Mouse (Mus musculus): ENCODE results near the gene Dexi. TPM values are rescaled to one million over a fixed set of nuclear protein-coding genes. Genes with fewer than 3 reads are reported as not detected.

The Dexi gene
- total RNA-seq, 2 experiments from 2014 or later: 65.3 TPM

DNA sequence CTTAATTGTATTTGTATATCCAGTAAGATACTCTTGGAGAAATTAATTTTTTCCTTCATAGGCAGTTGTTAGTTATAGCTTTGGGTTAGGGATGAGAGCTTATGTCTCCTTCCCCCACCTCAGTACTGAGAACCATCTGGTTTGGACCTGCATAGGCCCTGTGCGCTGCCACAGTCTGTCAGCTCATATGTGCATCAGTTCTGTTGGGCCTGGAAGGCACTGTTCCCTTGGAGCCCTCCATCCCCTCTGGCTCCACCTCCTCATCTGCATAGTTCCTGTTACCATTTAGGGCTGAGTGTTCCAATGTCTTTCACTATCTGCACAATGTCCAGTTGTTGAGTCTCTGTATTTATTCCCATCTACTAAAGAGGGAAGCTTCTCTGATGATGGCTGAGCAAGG, 74.7 kb downstream of the Dexi start:
- intact Hi-C loops (cut with DNase I): no loop called here
- no peak for DNase-seq (ENCODE audit: low spot score in 2 of 2)

DNA sequence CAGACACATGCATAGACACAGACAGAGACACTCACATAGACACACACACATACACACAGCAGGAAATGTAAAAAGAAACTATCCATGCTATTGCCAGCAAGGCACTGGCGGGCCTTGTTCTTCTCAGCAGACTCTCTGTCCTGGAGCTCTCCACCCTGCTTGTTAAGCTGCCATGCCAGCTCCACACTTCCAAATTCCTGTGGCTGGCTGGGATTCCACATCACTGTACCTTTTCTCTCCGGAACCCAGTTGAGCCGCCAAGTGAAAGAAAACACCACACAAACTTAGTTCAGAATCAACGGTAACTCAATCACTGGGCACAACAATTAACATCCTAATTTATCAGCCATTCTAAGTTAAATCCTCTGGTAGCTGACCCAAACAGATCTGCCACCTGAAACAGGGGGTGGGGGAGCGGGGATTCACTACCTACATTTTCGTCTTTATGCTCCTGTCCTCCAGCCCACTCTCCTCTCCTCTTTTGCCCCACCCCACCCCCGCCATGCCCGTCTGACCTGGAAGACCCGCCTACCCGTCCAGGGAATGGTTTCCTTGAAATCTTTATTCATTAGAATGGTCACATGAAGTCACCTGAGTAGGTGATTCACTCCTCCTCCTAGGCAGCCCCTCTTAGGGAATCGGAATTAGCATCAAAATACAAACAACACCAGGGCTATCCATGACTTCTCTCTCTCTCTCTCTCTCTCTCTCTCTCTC, 75.3 kb downstream of the Dexi start:
- no peak for DNase-seq (ENCODE audit: low spot score in 2 of 2)
- intact Hi-C loops (cut with DNase I): no loop called here

DNA sequence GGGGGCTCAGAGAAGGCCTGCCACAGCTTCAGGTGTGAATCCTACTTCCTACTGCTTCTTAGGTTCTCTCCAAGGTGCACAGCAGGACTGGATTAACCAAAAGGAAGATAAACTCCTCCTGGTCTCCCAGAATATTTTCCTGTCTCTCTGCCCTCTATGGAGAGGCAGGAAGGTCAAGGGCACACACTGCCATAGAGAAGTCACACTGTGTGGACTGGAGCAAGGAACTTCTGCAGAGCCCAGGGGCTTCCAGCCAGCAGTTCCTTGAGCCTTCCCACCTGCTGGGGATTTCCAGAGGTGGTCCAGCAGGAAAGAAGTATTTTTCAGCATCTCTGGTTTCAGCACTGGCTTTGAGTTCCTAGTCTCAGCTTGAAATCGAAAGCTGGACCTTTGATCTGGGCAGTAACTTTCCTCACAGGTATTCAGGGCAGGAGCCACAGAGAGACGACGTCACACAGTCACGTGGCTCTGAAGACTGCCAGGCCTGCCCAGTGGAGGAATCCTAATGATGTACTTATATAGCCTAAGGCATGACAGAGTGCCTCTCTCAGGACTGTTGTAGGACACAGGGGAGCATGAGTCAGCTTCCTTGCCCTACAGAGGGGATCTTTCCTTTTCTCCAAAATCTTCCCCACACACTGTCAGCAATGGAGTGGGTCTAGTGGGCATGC, 77.7 kb downstream of the Dexi start:
- intact Hi-C loops (cut with DNase I): no loop called here

DNA sequence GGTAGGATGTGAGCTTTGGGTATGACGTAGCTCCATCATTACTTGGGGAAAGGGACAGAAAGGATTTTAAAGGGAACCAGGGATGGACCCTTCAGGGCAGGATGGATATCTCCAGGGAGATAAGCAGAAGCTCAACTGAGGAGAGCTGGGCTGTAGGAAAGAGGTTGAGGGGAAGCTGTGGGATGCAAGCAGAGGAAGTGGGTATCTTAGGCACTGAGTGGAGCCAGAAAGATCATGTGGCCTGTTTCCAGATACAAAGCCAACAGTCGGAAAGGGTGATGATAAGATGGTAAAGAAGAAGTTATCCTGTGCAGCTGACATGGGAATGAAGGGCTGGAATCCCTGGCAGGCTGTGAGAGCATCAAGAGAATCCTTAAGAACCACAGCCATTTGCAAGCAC, 81.7 kb downstream of the Dexi start:
- intact Hi-C loops (cut with DNase I): no loop called here
- no peak for DNase-seq (ENCODE audit: low spot score in 2 of 2)

More for the DNA sequence above, 77.7 kb downstream of the Dexi start:
- no peak for DNase-seq (ENCODE audit: low spot score in 2 of 2)

DNA sequence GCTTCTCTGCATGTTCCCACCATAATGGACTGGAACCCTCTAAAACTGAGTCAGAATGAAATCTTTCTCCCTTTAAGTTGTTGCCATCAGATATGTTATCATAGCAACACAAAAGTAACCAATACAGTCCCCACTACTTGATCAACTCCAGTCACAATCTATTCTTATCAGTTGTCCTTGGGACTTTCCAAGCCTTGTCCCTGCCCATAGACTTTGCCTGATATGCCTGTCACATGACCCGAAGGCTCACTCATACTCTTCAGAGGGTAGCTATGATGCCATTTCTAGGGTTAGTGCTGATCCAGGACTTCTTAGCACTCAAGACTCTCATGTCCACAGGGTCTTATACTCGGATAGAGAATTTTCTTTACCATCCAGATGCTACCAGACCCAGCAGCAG, 82.7 kb downstream of the Dexi start:
- no peak for DNase-seq (ENCODE audit: low spot score in 2 of 2)
- intact Hi-C loops (cut with DNase I): no loop called here

DNA sequence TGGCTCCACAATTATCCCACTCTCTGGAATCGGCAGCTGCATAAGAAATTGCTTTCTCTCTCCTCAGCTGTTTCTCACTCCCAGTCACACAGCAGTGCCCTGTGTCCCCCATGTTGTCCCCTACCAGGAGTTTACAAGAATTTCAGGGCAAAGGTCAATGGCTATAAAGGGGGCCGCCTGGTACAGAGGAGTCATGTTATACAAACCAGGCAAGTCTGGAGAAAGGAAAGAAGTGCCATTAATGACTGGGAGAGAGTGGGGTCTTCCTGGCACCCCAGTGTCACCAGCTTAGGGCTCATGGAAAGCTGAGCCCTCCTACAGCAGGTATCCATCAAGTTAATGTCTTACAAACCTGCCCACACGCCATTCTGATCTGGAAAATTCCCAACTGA, 88.3 kb downstream of the Dexi start:
- DNase-seq (ENCODE audit: low spot score in 2 of 2): no peak
- intact Hi-C loops (cut with DNase I): no loop called here

DNA sequence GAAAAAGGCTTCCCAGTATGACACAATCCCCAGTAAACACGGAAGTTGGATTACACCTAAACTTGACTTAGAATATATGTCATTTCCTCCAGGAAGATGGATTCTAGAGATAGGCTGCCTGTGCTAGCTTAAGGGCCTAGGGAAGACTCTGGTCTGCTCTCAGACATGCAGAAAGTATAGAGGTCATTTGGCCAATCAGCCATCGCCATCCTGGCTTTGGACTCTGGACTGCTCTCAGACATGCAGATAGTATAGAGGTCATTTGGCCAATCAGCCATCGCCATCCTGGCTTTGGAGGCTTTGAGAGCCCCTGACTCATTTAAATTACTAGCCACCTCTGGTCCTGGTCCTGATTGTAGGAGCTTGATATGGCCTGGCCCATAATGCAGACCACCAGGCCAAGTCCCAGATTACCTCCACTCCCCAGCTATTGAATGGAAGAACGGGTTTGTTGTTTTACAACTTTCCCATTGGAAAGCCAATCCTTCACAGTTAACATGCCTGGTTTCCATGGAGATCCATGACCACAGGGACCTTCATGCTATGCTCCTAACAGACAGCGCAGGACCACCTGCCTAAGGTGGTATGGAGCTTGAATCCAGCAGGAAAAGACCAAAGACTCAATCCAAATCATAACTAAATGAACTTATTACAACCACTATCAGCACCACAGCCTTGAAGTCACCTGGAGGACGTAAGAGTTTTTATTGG, 88.8 kb downstream of the Dexi start:
- intact Hi-C loops (cut with DNase I): no loop called here
- no peak for DNase-seq (ENCODE audit: low spot score in 2 of 2)

Other genes starting within 250 kb of the Dexi start
- 10 to 100 TPM; 12.2 to 12.9 TPM for gene Emp2, start 229.1 kb downstream of the Dexi start, total RNA-seq (2021)
- 1 to 10 TPM; 7.8 to 8.7 TPM for gene Tekt5, start 147.6 kb downstream of the Dexi start, total RNA-seq (2021)
- gene Nubp1, start 131.1 kb downstream of the Dexi start, total RNA-seq (2021): 10 to 100 TPM; 17.4 to 17.6 TPM
- 10 to 100 TPM; 29.8 to 32.2 TPM for gene Tvp23a, start 95.7 kb downstream of the Dexi start, total RNA-seq (2021)
- under 1 TPM in 1 of 2 experiments, not detected in 1; 0.14 TPM for gene Ciita, start 63.0 kb downstream of the Dexi start, total RNA-seq (2021)
- 10 to 100 TPM; 92.4 to 97.8 TPM for gene Clec16a, start 2.3 kb upstream of the Dexi start, total RNA-seq (2021)
- gene Socs1, start 242.5 kb upstream of the Dexi start, total RNA-seq (2021): 1 to 10 TPM in 1 of 2 experiments, under 1 TPM in 1; 0.52 to 1.0 TPM
- gene Tnp2, start 245.6 kb upstream of the Dexi start, total RNA-seq (2021): not detected
- not detected for gene Prm3, start 247.9 kb upstream of the Dexi start, total RNA-seq (2021)